Mouse (Mus musculus) adrenal gland (tissue): ENCODE data around the gene Acvrl1.

Source experiments
- intact Hi-C: fragments of 180-260 bp; cut with DNase I; formaldehyde crosslinking; loops from one replicate; pipeline ENCODE4 v1.15.1; 2025

The Acvrl1 gene

GRCm38 (mm10) chr15:101165658-101166437 lies 37.5 kb downstream of the Acvrl1 start:
- intact Hi-C loops, result no loop called here

DNA sequence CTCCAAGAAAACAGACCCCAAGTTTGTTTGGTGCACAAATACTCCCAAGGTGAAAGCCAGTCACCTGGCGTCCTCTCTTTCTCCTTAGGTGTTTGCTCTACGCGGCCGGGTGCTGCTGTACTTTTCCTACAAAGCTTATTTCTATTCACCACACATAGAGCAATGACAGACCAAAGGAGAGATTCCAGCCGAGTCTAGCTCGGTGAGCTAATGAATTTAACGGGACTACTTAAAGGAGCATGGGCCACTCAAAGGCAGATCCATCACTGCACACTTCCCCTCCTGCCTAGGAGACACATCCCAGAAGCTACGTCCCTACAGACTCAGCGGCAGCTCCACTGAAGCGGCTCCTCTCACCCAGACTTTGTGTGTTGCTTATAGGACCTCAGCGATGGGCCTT lies 39.2 kb downstream of the Acvrl1 start:
- intact Hi-C loops, result no loop called here

DNA sequence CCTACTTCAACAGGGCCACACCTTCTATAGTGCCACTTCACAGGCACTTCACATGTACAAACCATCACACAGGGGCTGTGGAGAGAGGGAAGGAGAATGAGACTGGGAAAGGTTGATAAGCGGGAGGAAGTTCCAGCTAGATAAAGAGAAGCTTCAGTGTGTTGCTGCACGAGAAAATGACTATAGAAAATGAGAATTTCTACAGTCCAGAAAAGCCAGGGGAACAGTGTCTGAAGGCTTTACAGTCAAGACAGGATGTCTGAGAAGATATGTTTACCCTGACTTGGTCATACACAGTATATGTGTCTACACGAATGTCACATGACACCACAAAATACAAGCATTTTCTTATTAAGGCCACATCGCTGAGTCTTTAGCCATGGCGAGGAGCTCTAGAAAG lies 41.6 kb downstream of the Acvrl1 start:
- intact Hi-C loops, result no loop called here

DNA sequence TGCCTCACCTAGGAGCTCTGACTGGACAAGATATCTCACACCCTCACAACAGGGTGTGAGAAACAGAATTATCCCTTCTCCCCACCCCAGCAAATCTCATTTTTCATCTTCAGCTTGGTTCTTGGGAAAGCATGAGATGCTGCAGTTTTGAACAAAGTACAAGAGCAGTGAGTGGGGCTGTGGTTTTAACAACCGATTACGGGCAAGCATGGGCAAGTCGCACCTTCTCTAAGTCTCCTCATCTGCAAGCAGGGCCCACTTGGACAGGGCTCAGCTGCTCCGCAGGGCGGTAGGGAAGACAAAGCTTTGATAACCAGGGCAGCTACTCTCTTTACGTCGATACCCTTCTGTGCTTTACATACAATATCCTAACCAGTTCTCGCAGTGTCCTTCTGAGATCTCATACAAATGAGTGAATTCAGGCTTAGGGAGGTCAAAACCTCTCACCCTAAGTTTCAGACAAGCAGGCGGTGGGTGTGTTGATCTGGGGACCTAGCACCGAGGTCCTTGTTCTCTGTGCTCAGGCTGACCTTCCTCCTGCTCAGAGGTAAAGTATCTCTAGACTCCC lies 42.2 kb downstream of the Acvrl1 start:
- intact Hi-C loops, result no loop called here

DNA sequence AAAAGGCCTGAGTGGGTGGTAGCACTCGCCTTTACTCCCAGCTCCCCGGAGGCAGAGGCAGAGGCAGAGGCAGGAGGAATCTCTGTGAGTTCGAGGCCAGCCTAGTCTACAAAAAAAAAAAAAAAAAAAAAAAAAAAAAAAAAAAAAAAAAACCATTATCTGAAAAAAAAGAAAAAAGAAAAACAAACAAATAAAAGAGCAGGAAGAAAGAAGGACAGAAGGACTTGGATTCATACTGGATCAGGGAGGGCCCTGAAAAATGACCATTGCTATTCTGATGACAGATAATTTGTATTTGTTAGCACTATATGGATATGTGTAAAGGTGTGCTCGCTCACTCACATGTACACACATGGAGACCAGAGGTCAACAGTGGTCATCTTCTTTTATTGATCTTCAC lies 43.0 kb downstream of the Acvrl1 start:
- intact Hi-C loops, result no loop called here

GRCm38 (mm10) chr15:101172016-101172415 lies 43.7 kb downstream of the Acvrl1 start:
- intact Hi-C loops, result no loop called here

- intact Hi-C loops, result no loop called here
These were observed 45.3 kb downstream of the Acvrl1 start, which contains the start of gene Acvr1b for GRCm38 (mm10) chr15:101173421-101174211. Acvr1b (plus strand) TSS chr15:101174067.

DNA sequence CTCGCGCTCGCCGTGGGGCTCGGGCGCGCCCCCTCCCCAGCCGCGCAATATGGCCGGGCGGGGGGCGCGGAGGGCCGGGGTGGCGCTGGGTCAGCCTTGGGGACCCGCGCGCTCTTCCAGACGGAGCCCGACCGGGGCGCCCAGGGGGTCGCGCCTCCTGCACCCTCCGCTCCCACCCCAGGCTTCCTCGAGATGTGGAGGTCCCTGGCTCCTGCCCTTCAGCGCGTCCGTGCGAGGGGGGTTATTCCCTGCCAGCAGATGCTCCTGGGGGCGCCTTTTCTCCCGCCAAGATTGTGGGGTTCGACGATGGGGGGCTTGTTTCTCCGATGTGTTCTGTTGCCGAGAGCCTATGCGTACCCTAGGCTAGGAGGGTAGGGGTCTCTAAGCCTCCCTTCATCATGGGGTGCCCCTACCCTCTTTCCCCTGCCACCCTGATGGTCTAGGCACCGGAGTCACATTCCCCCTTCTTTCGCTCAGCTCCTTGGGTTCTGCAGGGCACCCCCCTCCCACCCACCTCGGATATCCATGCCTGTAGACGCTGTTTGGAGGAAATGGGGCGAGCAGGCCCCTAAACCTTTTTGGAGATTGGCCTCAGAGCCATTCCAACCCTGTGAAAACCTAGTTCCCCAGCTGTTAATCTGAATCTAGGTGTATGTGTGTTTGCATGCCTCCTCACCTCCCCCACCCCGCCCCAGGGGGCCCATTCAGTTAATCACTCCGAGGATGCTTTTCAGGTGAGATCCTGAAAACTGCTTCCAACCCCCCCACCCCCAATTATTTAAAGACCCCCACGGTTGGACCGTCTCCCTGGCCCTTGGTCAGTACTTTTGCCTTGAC lies 46.2 kb downstream of the Acvrl1 start:
- intact Hi-C loops, result no loop called here

DNA sequence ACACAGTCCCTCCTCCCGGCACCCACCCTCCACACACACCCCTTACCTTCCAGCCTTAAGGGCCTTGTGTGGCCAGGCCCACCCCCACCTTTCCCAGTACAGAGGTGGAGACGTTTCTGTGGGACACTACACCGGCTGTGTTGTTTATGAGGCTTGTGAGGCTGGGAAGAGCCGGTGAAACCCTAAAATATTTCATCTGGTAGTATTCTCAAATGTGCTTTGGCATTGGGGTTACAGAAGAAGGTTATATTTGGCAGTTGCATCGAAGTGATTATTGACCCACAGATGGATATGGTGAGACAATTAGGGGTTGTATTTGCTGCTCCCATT lies 46.8 kb downstream of the Acvrl1 start:
- intact Hi-C loops, result no loop called here

GRCm38 (mm10) chr15:101175613-101176283 lies 47.4 kb downstream of the Acvrl1 start:
- intact Hi-C loops, result no loop called here

DNA sequence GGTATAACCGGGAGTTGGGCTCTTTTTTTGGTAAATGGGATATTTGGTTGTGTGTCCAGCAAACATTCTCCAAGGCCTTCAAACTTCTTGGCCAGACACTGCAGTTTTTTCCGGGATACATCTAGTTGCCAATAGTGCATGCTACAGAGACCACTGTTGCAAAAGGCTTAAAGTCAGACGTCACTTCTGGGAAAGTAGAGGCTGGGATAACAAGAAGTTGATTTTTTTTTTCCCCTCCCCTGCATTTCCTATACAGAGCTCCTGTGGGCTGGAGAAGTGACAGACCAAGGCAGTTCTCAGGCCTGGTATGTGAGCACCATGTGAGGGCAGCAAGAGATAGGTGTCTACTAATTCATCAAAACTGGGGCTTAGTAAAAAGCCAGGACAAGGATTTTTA lies 48.0 kb downstream of the Acvrl1 start:
- intact Hi-C loops, result no loop called here

DNA sequence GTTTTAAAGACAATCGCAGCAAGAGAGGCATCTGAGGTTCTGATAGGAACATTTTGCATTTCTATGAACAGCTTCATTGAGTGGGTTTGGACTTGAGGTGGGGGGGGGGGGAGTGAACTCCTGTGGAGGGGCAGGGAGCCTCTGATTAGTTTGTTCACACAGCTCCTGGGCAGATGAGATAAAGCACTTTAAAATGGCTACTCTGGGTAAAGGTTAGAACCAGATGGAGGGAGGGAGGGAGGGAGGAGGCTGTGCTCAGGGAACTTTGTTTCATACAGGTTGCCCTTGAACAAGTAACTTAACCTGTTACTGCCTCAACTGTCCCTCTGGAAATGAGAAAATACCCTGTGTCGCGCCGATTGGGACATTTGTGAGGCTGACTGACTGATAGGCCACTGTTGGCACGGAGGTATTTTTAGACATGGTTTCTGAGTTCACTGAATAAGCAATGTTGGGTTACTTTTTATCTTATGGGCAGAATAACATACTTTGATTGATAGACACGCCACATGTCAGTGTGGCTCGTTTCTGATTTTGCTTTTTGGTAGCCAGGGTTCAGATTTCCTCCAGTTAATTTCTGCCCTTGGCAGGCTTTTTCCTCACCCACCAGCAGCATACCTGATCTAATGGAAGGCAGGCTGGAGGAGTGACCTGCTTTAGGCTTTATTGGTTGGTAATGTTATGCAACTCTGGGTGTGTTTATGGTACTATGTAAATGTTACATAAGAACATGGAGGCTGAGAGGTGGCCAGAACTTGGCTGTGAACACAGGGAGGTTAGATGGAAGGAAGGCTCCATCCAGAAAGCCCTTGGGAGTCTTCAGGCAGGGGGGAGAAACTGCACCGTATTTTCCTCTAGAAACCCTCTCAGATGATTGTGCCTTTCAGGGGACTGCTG lies 48.7 kb downstream of the Acvrl1 start:
- intact Hi-C loops, result no loop called here

- intact Hi-C loops, result no loop called here
These were observed 52.2 kb downstream of the Acvrl1 start for GRCm38 (mm10) chr15:101180363-101181105.

DNA sequence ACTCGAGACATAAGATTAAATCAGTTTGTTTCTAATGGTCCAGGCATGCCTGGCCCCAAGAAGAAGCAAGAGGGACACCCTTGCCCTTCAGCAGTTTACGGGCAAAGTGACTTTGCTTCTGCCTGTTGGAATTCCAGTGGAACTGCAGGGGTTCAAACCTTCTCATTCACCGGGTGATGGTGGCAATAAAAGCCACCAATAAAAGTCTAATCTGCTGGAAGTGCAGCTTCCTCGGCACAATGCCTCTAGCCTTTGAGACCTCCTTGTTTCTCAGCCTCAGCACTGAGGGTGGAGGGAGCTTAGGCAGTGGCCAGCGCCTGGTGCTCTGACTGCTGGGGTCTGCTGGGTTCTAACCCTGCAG lies 52.8 kb downstream of the Acvrl1 start:
- intact Hi-C loops, result no loop called here

- intact Hi-C loops, result no loop called here
These were observed 53.2 kb downstream of the Acvrl1 start for GRCm38 (mm10) chr15:101181500-101181899.

GRCm38 (mm10) chr15:101182676-101183075 lies 54.4 kb downstream of the Acvrl1 start:
- intact Hi-C loops, result no loop called here

- intact Hi-C loops, result no loop called here
These were observed 56.0 kb downstream of the Acvrl1 start for GRCm38 (mm10) chr15:101184300-101184699.

DNA sequence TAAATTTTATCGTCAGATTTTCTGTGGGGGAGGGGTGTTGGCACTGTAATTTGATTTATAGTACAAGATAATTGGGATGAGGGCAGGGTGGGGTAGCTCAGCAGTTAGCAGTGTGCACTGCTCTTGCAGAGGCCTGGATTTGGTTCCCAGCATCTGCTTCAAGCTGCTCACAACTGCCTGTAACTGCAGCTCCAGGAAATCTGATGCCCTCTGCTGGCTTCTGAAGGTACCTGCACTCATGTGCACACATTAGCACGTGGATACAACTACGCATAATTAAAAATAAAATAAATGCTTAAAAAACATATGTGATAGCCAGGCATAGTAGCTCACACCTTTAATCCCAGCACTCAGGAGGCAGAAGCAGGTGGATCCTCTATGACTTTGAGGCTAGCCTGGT lies 57.2 kb downstream of the Acvrl1 start:
- intact Hi-C loops, result no loop called here

DNA sequence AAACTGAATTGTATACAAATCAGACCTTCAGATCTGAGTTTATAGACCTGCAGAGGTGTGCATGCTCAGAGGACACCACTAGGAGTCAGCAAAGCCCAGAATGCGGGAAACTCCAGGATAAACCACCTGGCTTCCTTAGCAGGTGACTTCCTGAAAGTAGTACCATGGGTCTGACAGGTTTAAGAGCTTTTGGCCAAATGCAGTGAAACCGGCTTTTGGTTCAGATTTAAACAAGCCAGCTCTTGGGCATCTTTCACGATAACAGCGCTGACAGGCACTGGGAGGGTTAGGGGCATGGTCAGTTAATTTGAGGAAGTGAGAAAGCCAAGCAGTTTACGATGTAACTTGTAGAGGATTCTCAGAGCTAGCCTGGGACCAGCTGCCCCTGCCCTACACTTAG lies 59.6 kb downstream of the Acvrl1 start:
- intact Hi-C loops, result no loop called here
